Mouse (Mus musculus): ENCODE measurements around the gene Znfx1. TPM values are rescaled to one million over a fixed set of nuclear protein-coding genes. Genes with fewer than 3 reads are reported as not detected.
A peak's percentile ranks its signal among the peaks of the same experiment; 100 is the strongest.
"Not testable (repeated sequence)": the region's sequence is repeated elsewhere in the genome, so short reads cannot be mapped to it uniquely, and the experiment has no call there.

Gene Znfx1
- total RNA-seq, 2 experiments from 2014 or later = 36.2 to 44.8 TPM

GRCm38 (mm10) chr2:167056210-167056941, 6.4 kb downstream of the Znfx1 start:
- intact Hi-C loops (cut with DNase I) = no loop called here

GRCm38 (mm10) chr2:167055386-167055785, 7.4 kb downstream of the Znfx1 start:
- intact Hi-C loops (cut with DNase I) = no loop called here

More at GRCm38 (mm10) chr2:167056210-167056941, 6.4 kb downstream of the Znfx1 start:
- no peak for DNase-seq

GRCm38 (mm10) chr2:167053127-167053844, 9.5 kb downstream of the Znfx1 start:
- intact Hi-C loops (cut with DNase I) = no loop called here
- no peak for DNase-seq

More at GRCm38 (mm10) chr2:167055386-167055785, 7.4 kb downstream of the Znfx1 start:
- peak; percentile 69 to 72 for DNase-seq

GRCm38 (mm10) chr2:167048698-167049358, 14.0 kb downstream of the Znfx1 start:
- intact Hi-C loops (cut with DNase I) = no loop called here
- no peak for DNase-seq

- intact Hi-C loops (cut with DNase I) = no loop called here
- DNase-seq = no peak
Measured at GRCm38 (mm10) chr2:167048223-167048622, 14.6 kb downstream of the Znfx1 start.

GRCm38 (mm10) chr2:167043400-167044121, 19.3 kb downstream of the Znfx1 start:
- intact Hi-C loops (cut with DNase I) = no loop called here
- DNase-seq = no peak

GRCm38 (mm10) chr2:167039386-167039785, 23.4 kb downstream of the Znfx1 start:
- DNase-seq = no peak
- intact Hi-C loops (cut with DNase I) = no loop called here

- DNase-seq = no peak
- intact Hi-C loops (cut with DNase I) = no loop called here
Measured at GRCm38 (mm10) chr2:167038716-167039115, 24.1 kb downstream of the Znfx1 start.

- intact Hi-C loops (cut with DNase I) = no loop called here
- DNase-seq = no peak
Measured at GRCm38 (mm10) chr2:167038297-167038696, 24.5 kb downstream of the Znfx1 start.

GRCm38 (mm10) chr2:167037710-167038109, 25.1 kb downstream of the Znfx1 start:
- intact Hi-C loops (cut with DNase I) = no loop called here

GRCm38 (mm10) chr2:167030507-167030906, 32.3 kb downstream of the Znfx1 start:
- no peak for DNase-seq
- intact Hi-C loops (cut with DNase I) = no loop called here

More at GRCm38 (mm10) chr2:167037710-167038109, 25.1 kb downstream of the Znfx1 start:
- no peak for DNase-seq

- DNase-seq = no peak
- intact Hi-C loops (cut with DNase I) = no loop called here
Measured at GRCm38 (mm10) chr2:167028553-167028952, 34.3 kb downstream of the Znfx1 start.

- DNase-seq = no peak
- intact Hi-C loops (cut with DNase I) = no loop called here
Measured at GRCm38 (mm10) chr2:167019396-167019795, 43.4 kb downstream of the Znfx1 start.

GRCm38 (mm10) chr2:167015382-167015718, 47.5 kb downstream of the Znfx1 start:
- intact Hi-C loops (cut with DNase I) = no loop called here
- DNase-seq = no peak

- intact Hi-C loops (cut with DNase I) = no loop called here
- DNase-seq = peak; percentile 92 to 95
Measured at GRCm38 (mm10) chr2:167014702-167015381, 48.0 kb downstream of the Znfx1 start, which contains the start of gene Ddx27. Gene Ddx27 (plus strand): TSS chr2:167015193.

GRCm38 (mm10) chr2:167010546-167010945, 52.3 kb downstream of the Znfx1 start:
- DNase-seq = no peak
- intact Hi-C loops (cut with DNase I) = no loop called here

- no peak for DNase-seq
- intact Hi-C loops (cut with DNase I) = no loop called here
Measured at GRCm38 (mm10) chr2:167009483-167009882, 53.3 kb downstream of the Znfx1 start.

GRCm38 (mm10) chr2:167007565-167007964, 55.2 kb downstream of the Znfx1 start:
- DNase-seq; intact Hi-C loops (cut with DNase I): not testable (repeated sequence)

GRCm38 (mm10) chr2:167007001-167007491, 55.8 kb downstream of the Znfx1 start:
- intact Hi-C loops (cut with DNase I) = no loop called here
- no peak for DNase-seq

- intact Hi-C loops (cut with DNase I) = no loop called here
- DNase-seq = no peak
Measured at GRCm38 (mm10) chr2:167006355-167006754, 56.5 kb downstream of the Znfx1 start.

All from heart, postnatal 36 days (tissue).